Mouse (Mus musculus): Measurements from ENCODE around the gene Col18a1.

Col18a1 gene

GRCm38 (mm10) chr10:77180110-77180509, 13.8 kb upstream of the Col18a1 start:
- no peak for DNase-seq

GRCm38 (mm10) chr10:77178691-77179090, 12.3 kb upstream of the Col18a1 start:
- no peak for DNase-seq

GRCm38 (mm10) chr10:77170400-77170799, 4.1 kb upstream of the Col18a1 start:
- no peak for DNase-seq

- peak; percentile 78 to 87 for DNase-seq
These were observed 916 bp downstream of the Col18a1 start for GRCm38 (mm10) chr10:77165318-77165945.

GRCm38 (mm10) chr10:77164437-77165052, 1.8 kb downstream of the Col18a1 start:
- DNase-seq = no peak

- no peak for DNase-seq
These were observed 2.3 kb downstream of the Col18a1 start for GRCm38 (mm10) chr10:77164041-77164436.

- no peak for DNase-seq
These were observed 2.9 kb downstream of the Col18a1 start for GRCm38 (mm10) chr10:77163392-77163977.

- no peak for DNase-seq
These were observed 6.8 kb downstream of the Col18a1 start for GRCm38 (mm10) chr10:77159573-77159972.

GRCm38 (mm10) chr10:77158948-77159347, 7.4 kb downstream of the Col18a1 start:
- no peak for DNase-seq

GRCm38 (mm10) chr10:77157245-77158019, 8.9 kb downstream of the Col18a1 start:
- no peak for DNase-seq

- DNase-seq = peak; percentile 72 to 76
These were observed 14.1 kb downstream of the Col18a1 start for GRCm38 (mm10) chr10:77152178-77152621.

GRCm38 (mm10) chr10:77151551-77152002, 14.8 kb downstream of the Col18a1 start:
- peak; percentile 58 to 75 for DNase-seq

GRCm38 (mm10) chr10:77150947-77151521, 15.3 kb downstream of the Col18a1 start:
- peak; percentile 44 to 68 for DNase-seq

- peak; percentile 57 to 70 for DNase-seq
These were observed 16.3 kb downstream of the Col18a1 start for GRCm38 (mm10) chr10:77150016-77150415.

- no peak for DNase-seq
These were observed 18.8 kb downstream of the Col18a1 start for GRCm38 (mm10) chr10:77147545-77147944.

GRCm38 (mm10) chr10:77146901-77147463, 19.4 kb downstream of the Col18a1 start:
- DNase-seq = peak; percentile 72 to 86

GRCm38 (mm10) chr10:77145946-77146345, 20.4 kb downstream of the Col18a1 start:
- DNase-seq = no peak

GRCm38 (mm10) chr10:77144372-77144771, 22.0 kb downstream of the Col18a1 start:
- peak; percentile 59 to 71 for DNase-seq

- peak; percentile 77 to 88 for DNase-seq
These were observed 24.0 kb downstream of the Col18a1 start for GRCm38 (mm10) chr10:77142328-77142727.

GRCm38 (mm10) chr10:77138304-77138703, 28.0 kb downstream of the Col18a1 start:
- no peak for DNase-seq

- no peak for DNase-seq
These were observed 30.1 kb downstream of the Col18a1 start for GRCm38 (mm10) chr10:77136205-77136604.

GRCm38 (mm10) chr10:77135274-77135829, 31.0 kb downstream of the Col18a1 start:
- no peak for DNase-seq

Data from kidney, postnatal 4 days (tissue).